Mouse (Mus musculus): ENCODE results near the gene Cyp3a13. TPM values are rescaled to one million over a fixed set of nuclear protein-coding genes. Genes with fewer than 3 reads are reported as not detected.
"Not testable (repeated sequence)": the region's sequence is repeated elsewhere in the genome, so short reads cannot be mapped to it uniquely, and the experiment has no call there.

Gene Cyp3a13
- polyA plus RNA-seq, 1 experiment from 2014 or later = 2.1 TPM

GRCm38 (mm10) chr5:137940948-137941347, 19.5 kb upstream of the Cyp3a13 start:
- Histone ChIP-seq H3K9me3 (ENCODE audit: low read length) (no peaks in the 10 kb centered on the region), H3K4me1 (ENCODE audit: insufficient read depth, low read depth, low read length) (no peaks in the 10 kb centered on the region), H3K27me3 (replicated peaks; ENCODE audit: insufficient read depth, low read length) (no peaks in the 10 kb centered on the region), H3K27ac (ENCODE audit: low read length) (no peak overlapping the region), H3K4me3 (ENCODE audit: low read depth, low read length) (no peak overlapping the region), H3K4me2 (replicated peaks; ENCODE audit: low read depth, low read length) (no peak overlapping the region), H3K36me3 (ENCODE audit: insufficient read depth, low read length) (no peaks in the 10 kb centered on the region), H3K9ac (replicated peaks; ENCODE audit: low read depth) (no peak overlapping the region)
- WGBS = 61% methylated on average over 4 of the region's 4 CpGs
- DNase-seq (ENCODE audit: low spot score) (no peak), ATAC-seq (no peak)
- TF ChIP-seq CTCF (IDR thresholded peaks at IDR 0.05) = no peak
- no peak for TF ChIP-seq EP300 (IDR thresholded peaks at IDR 0.05)

GRCm38 (mm10) chr5:137937238-137937637, 15.8 kb upstream of the Cyp3a13 start:
- no peaks in the 10 kb centered on the region for H3K27me3 ChIP-seq (replicated peaks; ENCODE audit: insufficient read depth, low read length)
- H3K9me3 ChIP-seq (ENCODE audit: low read length) = no peaks in the 10 kb centered on the region
- H3K36me3 ChIP-seq (ENCODE audit: insufficient read depth, low read length) = no peaks in the 10 kb centered on the region
- H3K27ac ChIP-seq (ENCODE audit: low read length) = no peak overlapping the region
- no peak overlapping the region for H3K9ac ChIP-seq (replicated peaks; ENCODE audit: low read depth)
- TF ChIP-seq CTCF (IDR thresholded peaks at IDR 0.05) (peak; percentile 38), EP300 (IDR thresholded peaks at IDR 0.05) (no peak)
- no peak for ATAC-seq
- no peak overlapping the region for H3K4me3 ChIP-seq (ENCODE audit: low read depth, low read length)
- WGBS = 56% methylated on average over 4 of the region's 4 CpGs
- H3K4me2 ChIP-seq (replicated peaks; ENCODE audit: low read depth, low read length) = no peak overlapping the region
- no peak for DNase-seq (ENCODE audit: low spot score)
- H3K4me1 ChIP-seq (ENCODE audit: insufficient read depth, low read depth, low read length) = no peaks in the 10 kb centered on the region

- Histone ChIP-seq H3K27ac (ENCODE audit: low read length) (no peak overlapping the region), H3K4me1 (ENCODE audit: insufficient read depth, low read depth, low read length) (no peaks in the 10 kb centered on the region), H3K27me3 (replicated peaks; ENCODE audit: insufficient read depth, low read length) (no peaks in the 10 kb centered on the region), H3K4me2 (replicated peaks; ENCODE audit: low read depth, low read length) (no peak overlapping the region), H3K9me3 (ENCODE audit: low read length) (no peaks in the 10 kb centered on the region), H3K9ac (replicated peaks; ENCODE audit: low read depth) (no peak overlapping the region), H3K4me3 (ENCODE audit: low read depth, low read length) (no peak overlapping the region), H3K36me3 (ENCODE audit: insufficient read depth, low read length) (no peaks in the 10 kb centered on the region)
- DNase-seq (ENCODE audit: low spot score) (no peak), ATAC-seq (no peak)
- no peak for TF ChIP-seq CTCF (IDR thresholded peaks at IDR 0.05)
- TF ChIP-seq EP300 (IDR thresholded peaks at IDR 0.05) = no peak
- WGBS = 78% methylated on average over 2 of the region's 2 CpGs
Measured at GRCm38 (mm10) chr5:137936486-137936885, 15.1 kb upstream of the Cyp3a13 start.

- not testable (repeated sequence) for H3K9ac ChIP-seq (replicated peaks; ENCODE audit: low read depth); H3K4me1 ChIP-seq (ENCODE audit: insufficient read depth, low read depth, low read length); H3K27me3 ChIP-seq (replicated peaks; ENCODE audit: insufficient read depth, low read length); H3K4me2 ChIP-seq (replicated peaks; ENCODE audit: low read depth, low read length); H3K27ac ChIP-seq (ENCODE audit: low read length); DNase-seq (ENCODE audit: low spot score); H3K4me3 ChIP-seq (ENCODE audit: low read depth, low read length); ATAC-seq; H3K36me3 ChIP-seq (ENCODE audit: insufficient read depth, low read length); H3K9me3 ChIP-seq (ENCODE audit: low read length)
- WGBS = 61% methylated on average over 2 of the region's 2 CpGs
Measured at GRCm38 (mm10) chr5:137933934-137934333, 12.5 kb upstream of the Cyp3a13 start.

- 50% methylated on average over 11 of the region's 11 CpGs for WGBS
Measured at GRCm38 (mm10) chr5:137928439-137928838, 7.0 kb upstream of the Cyp3a13 start.

GRCm38 (mm10) chr5:137922171-137922570, 752 bp upstream of the Cyp3a13 start:
- Histone ChIP-seq H3K27ac (ENCODE audit: low read length) (0 out of 2 replicates have a peak overlapping the region, but pooled peaks have one; percentile 51), H3K4me1 (ENCODE audit: insufficient read depth, low read depth, low read length) (no peaks in the 10 kb centered on the region), H3K4me2 (replicated peaks; ENCODE audit: low read depth, low read length) (no peak overlapping the region), H3K9me3 (ENCODE audit: low read length) (no peaks in the 10 kb centered on the region), H3K27me3 (replicated peaks; ENCODE audit: insufficient read depth, low read length) (no peaks in the 10 kb centered on the region), H3K4me3 (ENCODE audit: low read depth, low read length) (no peak overlapping the region), H3K9ac (replicated peaks; ENCODE audit: low read depth) (no peak overlapping the region), H3K36me3 (ENCODE audit: insufficient read depth, low read length) (no peaks in the 10 kb centered on the region)
- ATAC-seq = peak; percentile 68
- TF ChIP-seq EP300 (IDR thresholded peaks at IDR 0.05) (no peak), CTCF (IDR thresholded peaks at IDR 0.05) (no peak)
- peak; percentile 29 for DNase-seq (ENCODE audit: low spot score)

More at GRCm38 (mm10) chr5:137928439-137928838, 7.0 kb upstream of the Cyp3a13 start:
- Histone ChIP-seq H3K9ac (replicated peaks; ENCODE audit: low read depth) (no peak overlapping the region), H3K4me2 (replicated peaks; ENCODE audit: low read depth, low read length) (no peak overlapping the region), H3K27me3 (replicated peaks; ENCODE audit: insufficient read depth, low read length) (no peaks in the 10 kb centered on the region), H3K27ac (ENCODE audit: low read length) (no peak overlapping the region), H3K9me3 (ENCODE audit: low read length) (no peaks in the 10 kb centered on the region), H3K36me3 (ENCODE audit: insufficient read depth, low read length) (no peaks in the 10 kb centered on the region), H3K4me1 (ENCODE audit: insufficient read depth, low read depth, low read length) (no peaks in the 10 kb centered on the region), H3K4me3 (ENCODE audit: low read depth, low read length) (no peak overlapping the region)
- DNase-seq (ENCODE audit: low spot score) (no peak), ATAC-seq (no peak)
- no peak for TF ChIP-seq EP300 (IDR thresholded peaks at IDR 0.05)
- no peak for TF ChIP-seq CTCF (IDR thresholded peaks at IDR 0.05)

- Histone ChIP-seq H3K4me1 (ENCODE audit: insufficient read depth, low read depth, low read length) (no peaks in the 10 kb centered on the region), H3K27ac (ENCODE audit: low read length) (no peak overlapping the region), H3K4me3 (ENCODE audit: low read depth, low read length) (no peak overlapping the region), H3K9ac (replicated peaks; ENCODE audit: low read depth) (no peak overlapping the region), H3K27me3 (replicated peaks; ENCODE audit: insufficient read depth, low read length) (no peaks in the 10 kb centered on the region), H3K9me3 (ENCODE audit: low read length) (no peaks in the 10 kb centered on the region), H3K36me3 (ENCODE audit: insufficient read depth, low read length) (no peaks in the 10 kb centered on the region), H3K4me2 (replicated peaks; ENCODE audit: low read depth, low read length) (no peak overlapping the region)
- no peak for TF ChIP-seq CTCF (IDR thresholded peaks at IDR 0.05)
- TF ChIP-seq EP300 (IDR thresholded peaks at IDR 0.05) = no peak
- ATAC-seq (no peak), DNase-seq (ENCODE audit: low spot score) (no peak)
- WGBS = 66% methylated on average over 6 of the region's 6 CpGs
Measured at GRCm38 (mm10) chr5:137915550-137915949, 5.9 kb downstream of the Cyp3a13 start.

Measured in lung, postnatal 0 days (tissue).